Mouse (Mus musculus) erythroid progenitor cell, adult 5-6 weeks (primary cell): ENCODE results near the gene Htt. TPM values are rescaled to one million over a fixed set of nuclear protein-coding genes. Genes with fewer than 3 reads are reported as not detected.

Source experiments
- total RNA-seq, 2 experiments: library from RNA; stranded (forward) in 1 of 2; stranded (reverse) in 1 of 2; fragments of 150-400 nt in 1 of 2; fragments of 186-747, 209-891 nt in 1 of 2; gene quantifications; 2 replicates each; pipeline versions ENCODE4 v1.2.3 to v1.2.4; 2015 to 2017; ENCODE audit warnings: low replicate concordance in 2 of 2

Htt gene
- total RNA-seq, 2 experiments from 2014 or later, result 31.8 to 38.6 TPM

Other genes with a start within 250 kb of the Htt start
- gene Tnip2, start 247.7 kb upstream of the Htt start, total RNA-seq (2015; ENCODE audit: low replicate concordance), result 3.2 TPM in 1 of 2 replicates, not detected in the other
- 0.23 and 7.4 TPM in 2 replicates for gene Tnip2, start 247.7 kb upstream of the Htt start, total RNA-seq (2017; ENCODE audit: low replicate concordance)
- 1.7 and 4.3 TPM in 2 replicates for gene Sh3bp2, start 235.9 kb upstream of the Htt start, total RNA-seq (2015; ENCODE audit: low replicate concordance)
- 3.9 and 6.0 TPM in 2 replicates for gene Sh3bp2, start 235.9 kb upstream of the Htt start, total RNA-seq (2017; ENCODE audit: low replicate concordance)
- gene Add1, start 188.1 kb upstream of the Htt start, total RNA-seq (2015; ENCODE audit: low replicate concordance), result 547 and 570 TPM in 2 replicates
- gene Add1, start 188.1 kb upstream of the Htt start, total RNA-seq (2017; ENCODE audit: low replicate concordance), result 969 and 1,003 TPM in 2 replicates
- gene Mfsd10, start 124.5 kb upstream of the Htt start, total RNA-seq (2015; ENCODE audit: low replicate concordance), result 24.9 and 32.7 TPM in 2 replicates
- 11.7 and 13.5 TPM in 2 replicates for gene Mfsd10, start 124.5 kb upstream of the Htt start, total RNA-seq (2017; ENCODE audit: low replicate concordance)
- gene Nop14, start 101.6 kb upstream of the Htt start, total RNA-seq (2015; ENCODE audit: low replicate concordance), result 5.9 and 15.5 TPM in 2 replicates
- gene Nop14, start 101.6 kb upstream of the Htt start, total RNA-seq (2017; ENCODE audit: low replicate concordance), result 7.2 and 12.1 TPM in 2 replicates
- gene Grk4, start 101.4 kb upstream of the Htt start, total RNA-seq (2015; ENCODE audit: low replicate concordance), result 1.7 TPM in 1 of 2 replicates, not detected in the other
- 0.26 TPM in 1 of 2 replicates, not detected in the other for gene Grk4, start 101.4 kb upstream of the Htt start, total RNA-seq (2017; ENCODE audit: low replicate concordance)
- 0.36 and 0.42 TPM in 2 replicates for gene Msantd1, start 146.3 kb downstream of the Htt start, total RNA-seq (2015; ENCODE audit: low replicate concordance)
- 3.5 TPM in 1 of 2 replicates, not detected in the other for gene Msantd1, start 146.3 kb downstream of the Htt start, total RNA-seq (2017; ENCODE audit: low replicate concordance)
- gene Rgs12, start 187.7 kb downstream of the Htt start, total RNA-seq (2015; ENCODE audit: low replicate concordance), result 37.3 and 41.4 TPM in 2 replicates
- 62.8 and 79.7 TPM in 2 replicates for gene Rgs12, start 187.7 kb downstream of the Htt start, total RNA-seq (2017; ENCODE audit: low replicate concordance)